Mouse (Mus musculus) kidney, adult 2 months (tissue): ENCODE measurements around the gene Adk.

ENCODE experiments used
- CTCF ChIP-seq: fragments of 200-500 bp; conservative IDR thresholded peaks from 2 replicates; pipeline ENCODE4 v1.5.1; 2011; ENCODE audit warnings: low read depth, mild to moderate bottlenecking, control low read depth, low read length, moderate library complexity, mixed read lengths; ENCODE audit not compliant: insufficient read depth, insufficient read length
- POLR2A ChIP-seq: fragments of 200-500 bp; IDR thresholded peaks from one replicate; pipeline ENCODE4 v1.6.1; 2011; ENCODE audit warnings: low read depth, low read length, control low read depth

- TF ChIP-seq CTCF, result no peak
- no peak for TF ChIP-seq POLR2A
Observed at GRCm38 (mm10) chr14:21114339-21114738, 62.0 kb downstream of the Adk start.
